In genomic region chr16:51520762-51521161, GRCm38 (mm10) we compare ENCODE assay signal across 20 mouse cellular contexts.
DNase-seq lines count a peak whose midpoint lies in the region; ATAC-seq lines count a peak whose summit lies in the region.
"Had no signal": no experiment of that assay in that cellular context is flagged by ENCODE, and none has a peak within 500 bp of the region (broad histone marks: within the 10 kb centered on the region; RNA-seq: fewer than 3 reads in every experiment).

No protein-coding gene starts in this region.

- peak; percentile 75 for ATAC-seq in midbrain, embryonic 11.5 days (ENCODE audit: low FRiP score)
- peak; percentile 44; the same call in 1 of the 2 replicates for ATAC-seq in hindbrain, embryonic 14.5 days (ENCODE audit: low FRiP score)
- ATAC-seq in neural tube, embryonic 12.5 days (ENCODE audit: low FRiP score, low read depth): peak; percentile 74
- ATAC-seq: forebrain, embryonic 16.5 days; lung, postnatal 0 days had no signal

- no peak overlapping the region for H3K9ac ChIP-seq in midbrain, embryonic 11.5 days (ENCODE audit: low read length)
- no peak overlapping the region for H3K9ac ChIP-seq in hindbrain, embryonic 14.5 days
- no peak overlapping the region for H3K9ac ChIP-seq in neural tube, embryonic 12.5 days
- H3K9ac ChIP-seq: heart, embryonic 15.5 days; limb, embryonic 12.5 days; liver, embryonic 15.5 days had no signal

- no peaks in the 10 kb centered on the region for H3K36me3 ChIP-seq in midbrain, embryonic 11.5 days (ENCODE audit: control insufficient read depth, insufficient read depth, low read length)
- no peaks in the 10 kb centered on the region for H3K36me3 ChIP-seq in midbrain, embryonic 10.5 days
- no peaks in the 10 kb centered on the region for H3K36me3 ChIP-seq in hindbrain, embryonic 14.5 days (replicated peaks; ENCODE audit: control insufficient read depth, insufficient read depth)
- H3K36me3 ChIP-seq in neural tube, embryonic 12.5 days: no peaks in the 10 kb centered on the region
- H3K36me3 ChIP-seq: heart, embryonic 15.5 days; limb, embryonic 12.5 days; liver, embryonic 15.5 days had no signal

- H3K27me3 ChIP-seq in midbrain, embryonic 11.5 days (ENCODE audit: control insufficient read depth, insufficient read depth, low read length): no peaks in the 10 kb centered on the region
- no peaks in the 10 kb centered on the region for H3K27me3 ChIP-seq in midbrain, embryonic 10.5 days (ENCODE audit: low read depth, poor library complexity, severe bottlenecking)
- no peaks in the 10 kb centered on the region for H3K27me3 ChIP-seq in hindbrain, embryonic 14.5 days (ENCODE audit: control insufficient read depth, insufficient read depth, low read length)
- H3K27me3 ChIP-seq in neural tube, embryonic 12.5 days (replicated peaks): no peaks in the 10 kb centered on the region
- H3K27me3 ChIP-seq: heart, embryonic 15.5 days; limb, embryonic 12.5 days; liver, embryonic 15.5 days had no signal

- no peaks in the 10 kb centered on the region for H3K9me3 ChIP-seq in midbrain, embryonic 11.5 days (ENCODE audit: control insufficient read depth, low read length)
- no peaks in the 10 kb centered on the region for H3K9me3 ChIP-seq in midbrain, embryonic 10.5 days (replicated peaks)
- no peaks in the 10 kb centered on the region for H3K9me3 ChIP-seq in hindbrain, embryonic 14.5 days (ENCODE audit: control insufficient read depth, low read length)
- no peaks in the 10 kb centered on the region for H3K9me3 ChIP-seq in neural tube, embryonic 12.5 days
- H3K9me3 ChIP-seq: heart, embryonic 15.5 days; limb, embryonic 12.5 days; liver, embryonic 15.5 days had no signal

- H3K27ac ChIP-seq in midbrain, embryonic 11.5 days (ENCODE audit: low read depth, low read length): no peak overlapping the region
- no peak overlapping the region for H3K27ac ChIP-seq in midbrain, embryonic 10.5 days (replicated peaks)
- H3K27ac ChIP-seq in hindbrain, embryonic 14.5 days: peak overlapping the region; percentile 56; the same call in 1 of the 2 replicates
- no peak overlapping the region for H3K27ac ChIP-seq in neural tube, embryonic 12.5 days
- H3K27ac ChIP-seq: gastrocnemius, adult 2 months; heart, embryonic 15.5 days; limb, embryonic 12.5 days; liver, embryonic 15.5 days had no signal

- no peak overlapping the region for H3K4me2 ChIP-seq in midbrain, embryonic 11.5 days
- H3K4me2 ChIP-seq in hindbrain, embryonic 14.5 days (replicated peaks): peak overlapping the region; percentile 27
- no peak overlapping the region for H3K4me2 ChIP-seq in neural tube, embryonic 12.5 days (replicated peaks)
- H3K4me2 ChIP-seq: heart, embryonic 15.5 days; limb, embryonic 12.5 days; liver, embryonic 15.5 days had no signal

- no peaks in the 10 kb centered on the region for H3K4me1 ChIP-seq in midbrain, embryonic 11.5 days (ENCODE audit: control insufficient read depth, insufficient read depth, low read length)
- H3K4me1 ChIP-seq in midbrain, embryonic 10.5 days: peaks cover 6% of the 10 kb centered on the region; the same call in 1 of the 2 replicates
- H3K4me1 ChIP-seq in hindbrain, embryonic 14.5 days (replicated peaks; ENCODE audit: control insufficient read depth, insufficient read depth, low read length): peaks cover 12% of the 10 kb centered on the region
- H3K4me1 ChIP-seq in neural tube, embryonic 12.5 days: peaks cover 3% of the 10 kb centered on the region; the same call in 1 of the 2 replicates
- H3K4me1 ChIP-seq: heart, embryonic 15.5 days; liver, embryonic 15.5 days had no signal

- DNase-seq in midbrain, embryonic 11.5 days (ENCODE audit: low spot score, missing footprints): no peak
- no peak for DNase-seq in midbrain, embryonic 10.5 days (ENCODE audit: low spot score)
- peak; percentile 28 for DNase-seq in embryo, embryonic 11 days
- no peak for DNase-seq in hindbrain, embryonic 14.5 days (ENCODE audit: low spot score)
- no peak for DNase-seq in kidney, adult 9 months
- no peak for DNase-seq in natural killer cell, adult 2 months (ENCODE audit: low spot score in 2 of 2)
- DNase-seq in adrenal gland, postnatal 4 days (ENCODE audit: low spot score in 2 of 2): no peak
- DNase-seq: cerebellum, adult 11 months; gastrocnemius, adult 2 months; heart, adult 18-20 months; kidney, adult 2 months; kidney, postnatal 25 days; layer of hippocampus, adult 9-11 months; thymus, postnatal 4 days had no signal

- 70% methylated on average over 4 of the region's 4 CpGs for WGBS in midbrain, embryonic 11.5 days
- 78% methylated on average over 4 of the region's 4 CpGs for WGBS in midbrain, embryonic 10.5 days
- 32% methylated on average over 4 of the region's 4 CpGs for WGBS in hindbrain, embryonic 14.5 days
- 41% methylated on average over 4 of the region's 4 CpGs for WGBS in neural tube, embryonic 12.5 days

- H3K4me3 ChIP-seq in midbrain, embryonic 11.5 days (ENCODE audit: low read depth, low read length): no peak overlapping the region
- H3K4me3 ChIP-seq in midbrain, embryonic 10.5 days: no peak overlapping the region
- H3K4me3 ChIP-seq in hindbrain, embryonic 14.5 days (replicated peaks; ENCODE audit: low read length): no peak overlapping the region
- no peak overlapping the region for H3K4me3 ChIP-seq in neural tube, embryonic 12.5 days
- H3K4me3 ChIP-seq: gastrocnemius, adult 2 months; heart, embryonic 15.5 days; limb, embryonic 12.5 days; liver, embryonic 15.5 days had no signal
